Mouse (Mus musculus): ENCODE measurements around the gene Slc37a4. TPM values are rescaled to one million over a fixed set of nuclear protein-coding genes. Genes with fewer than 3 reads are reported as not detected.
"Not testable (repeated sequence)": the region's sequence is repeated elsewhere in the genome, so short reads cannot be mapped to it uniquely, and the experiment has no call there.

Gene Slc37a4
- 10 to 100 TPM; 25.5 to 27.9 TPM for total RNA-seq (2021)

GRCm38 (mm10) chr9:44396684-44397411, at the start of gene Slc37a4:
Slc37a4 (plus strand) TSS chr9:44396852.
- peak; percentile 95 for DNase-seq (ENCODE audit: low spot score)
- intact Hi-C loops (cut with DNase I) = no loop called here

- intact Hi-C loops (cut with DNase I) = no loop called here
- DNase-seq (ENCODE audit: low spot score) = no peak
These were observed 49.5 kb upstream of the Slc37a4 start for GRCm38 (mm10) chr9:44347166-44347565.

GRCm38 (mm10) chr9:44347621-44348020, 49.0 kb upstream of the Slc37a4 start:
- intact Hi-C loops (cut with DNase I) = no loop called here
- no peak for DNase-seq (ENCODE audit: low spot score)

GRCm38 (mm10) chr9:44348546-44348945, 48.1 kb upstream of the Slc37a4 start:
- DNase-seq (ENCODE audit: low spot score) = no peak
- intact Hi-C loops (cut with DNase I) = no loop called here

- intact Hi-C loops (cut with DNase I) = no loop called here
These were observed 45.3 kb upstream of the Slc37a4 start for GRCm38 (mm10) chr9:44351396-44351795.

GRCm38 (mm10) chr9:44352337-44352736, 44.3 kb upstream of the Slc37a4 start:
- intact Hi-C loops (cut with DNase I) = no loop called here
- DNase-seq (ENCODE audit: low spot score) = no peak

More at GRCm38 (mm10) chr9:44351396-44351795, 45.3 kb upstream of the Slc37a4 start:
- no peak for DNase-seq (ENCODE audit: low spot score)

GRCm38 (mm10) chr9:44353142-44353541, 43.5 kb upstream of the Slc37a4 start:
- no peak for DNase-seq (ENCODE audit: low spot score)
- intact Hi-C loops (cut with DNase I) = no loop called here

GRCm38 (mm10) chr9:44357207-44357606, 39.4 kb upstream of the Slc37a4 start:
- intact Hi-C loops (cut with DNase I) = loop anchor here (5.0 kb wide), 1 partner anchor 110 kb away; no protein-coding TSS in a partner anchor
- DNase-seq (ENCODE audit: low spot score) = no peak

- peak; percentile 87 for DNase-seq (ENCODE audit: low spot score)
- intact Hi-C loops (cut with DNase I) = no loop called here
These were observed 35.3 kb upstream of the Slc37a4 start, which contains the start of gene Vps11 for GRCm38 (mm10) chr9:44361190-44361917. Vps11 (minus strand) TSS chr9:44361670.

GRCm38 (mm10) chr9:44361931-44362330, 34.7 kb upstream of the Slc37a4 start:
- intact Hi-C loops (cut with DNase I); DNase-seq (ENCODE audit: low spot score): not testable (repeated sequence)

GRCm38 (mm10) chr9:44364480-44364879, 32.2 kb upstream of the Slc37a4 start:
- intact Hi-C loops (cut with DNase I) = no loop called here
- no peak for DNase-seq (ENCODE audit: low spot score)

- no peak for DNase-seq (ENCODE audit: low spot score)
- intact Hi-C loops (cut with DNase I) = no loop called here
These were observed 23.3 kb upstream of the Slc37a4 start for GRCm38 (mm10) chr9:44373386-44373785.

- no peak for DNase-seq (ENCODE audit: low spot score)
- intact Hi-C loops (cut with DNase I) = no loop called here
These were observed 20.5 kb upstream of the Slc37a4 start for GRCm38 (mm10) chr9:44376141-44376540.

GRCm38 (mm10) chr9:44377335-44377734, 19.3 kb upstream of the Slc37a4 start:
- intact Hi-C loops (cut with DNase I); DNase-seq (ENCODE audit: low spot score): not testable (repeated sequence)

- DNase-seq (ENCODE audit: low spot score) = no peak
- intact Hi-C loops (cut with DNase I) = no loop called here
These were observed 18.4 kb upstream of the Slc37a4 start for GRCm38 (mm10) chr9:44378153-44378730.

- intact Hi-C loops (cut with DNase I) = no loop called here
These were observed 17.4 kb upstream of the Slc37a4 start, which contains the start of gene Hyou1 for GRCm38 (mm10) chr9:44379054-44379834. Hyou1 (plus strand) TSS chr9:44379490.

GRCm38 (mm10) chr9:44379862-44380261, 16.8 kb upstream of the Slc37a4 start:
- intact Hi-C loops (cut with DNase I) = no loop called here
- no peak for DNase-seq (ENCODE audit: low spot score)

More at GRCm38 (mm10) chr9:44379054-44379834, 17.4 kb upstream of the Slc37a4 start, which contains the start of gene Hyou1:
- DNase-seq (ENCODE audit: low spot score) = peak; percentile 98

- no peak for DNase-seq (ENCODE audit: low spot score)
- intact Hi-C loops (cut with DNase I) = no loop called here
These were observed 12.1 kb upstream of the Slc37a4 start for GRCm38 (mm10) chr9:44384596-44384995.

- no peak for DNase-seq (ENCODE audit: low spot score)
- intact Hi-C loops (cut with DNase I) = loop anchor here (5.0 kb wide), 1 partner anchor 95 kb away; no protein-coding TSS in a partner anchor
These were observed 9.4 kb upstream of the Slc37a4 start for GRCm38 (mm10) chr9:44387221-44387620.

- intact Hi-C loops (cut with DNase I) = loop anchor here (5.0 kb wide), 1 partner anchor 97 kb away; no protein-coding TSS in a partner anchor
- no peak for DNase-seq (ENCODE audit: low spot score)
These were observed 7.4 kb upstream of the Slc37a4 start for GRCm38 (mm10) chr9:44389273-44389672.

Data from heart, postnatal 25 days (tissue).